Mouse (Mus musculus) hematopoietic stem cell, adult 5-6 weeks (primary cell): Measurements from ENCODE around the gene Ctsa. TPM values are rescaled to one million over a fixed set of nuclear protein-coding genes. Genes with fewer than 3 reads are reported as not detected.
"Not testable (repeated sequence)": the region's sequence is repeated elsewhere in the genome, so short reads cannot be mapped to it uniquely, and the experiment has no call there.

Source experiments
- ATAC-seq, 2 experiments: fragments of 125-278 bp in 1 of 2; replicated peaks in 1 of 2; 2 replicates each; pipeline ENCODE4 v1.8.0; 2016 to 2017; ENCODE audit warnings: inconsistent platforms in 2 of 2, mild to moderate bottlenecking in 2 of 2, moderate number of reproducible peaks in 2 of 2, low read depth in 1 of 2, moderate TSS enrichment in 1 of 2; ENCODE audit not compliant: low FRiP score in 2 of 2, poor library complexity in 2 of 2, severe bottlenecking in 2 of 2, insufficient read depth in 1 of 2, low TSS enrichment in 1 of 2
- total RNA-seq: library from RNA; stranded (forward); fragments of 172-1452, 232-1000 nt; gene quantifications from 2 replicates; pipeline ENCODE4 v1.2.3, GENCODE M21; 2017

The Ctsa gene
- 53.0 and 74.2 TPM in 2 replicates for total RNA-seq

DNA sequence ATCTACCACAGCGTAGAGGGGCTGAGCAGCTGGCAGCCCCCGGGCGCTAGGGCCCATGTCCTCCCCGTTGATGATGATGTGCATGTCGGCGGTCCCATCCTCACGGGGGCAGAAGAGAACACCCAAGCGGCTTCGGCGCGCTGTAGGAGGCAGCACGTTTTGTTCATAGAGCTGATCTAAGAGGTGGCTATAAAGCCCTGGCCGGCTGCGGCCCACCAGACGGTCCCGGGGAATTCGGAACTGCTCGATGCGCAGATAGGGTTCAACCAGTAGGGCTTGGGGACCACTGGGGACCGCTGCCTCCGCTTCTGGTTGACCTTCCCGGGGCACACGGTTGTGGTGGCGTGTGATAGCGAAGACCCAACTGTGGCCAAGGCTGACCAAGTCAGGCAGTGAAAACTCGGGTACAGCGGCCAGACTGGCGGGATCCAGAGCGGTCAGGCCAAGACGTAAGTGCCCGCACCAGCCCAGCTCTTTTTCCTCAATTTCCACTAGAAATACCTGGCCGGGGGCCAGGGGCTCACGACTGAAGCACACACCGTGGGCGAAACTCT is at the start of gene Ctsa:
TSS of gene Ctsa (plus strand) at position 126 of the 554 bp plus-strand sequence.
- peak; percentile 78 to 80 for ATAC-seq

DNA sequence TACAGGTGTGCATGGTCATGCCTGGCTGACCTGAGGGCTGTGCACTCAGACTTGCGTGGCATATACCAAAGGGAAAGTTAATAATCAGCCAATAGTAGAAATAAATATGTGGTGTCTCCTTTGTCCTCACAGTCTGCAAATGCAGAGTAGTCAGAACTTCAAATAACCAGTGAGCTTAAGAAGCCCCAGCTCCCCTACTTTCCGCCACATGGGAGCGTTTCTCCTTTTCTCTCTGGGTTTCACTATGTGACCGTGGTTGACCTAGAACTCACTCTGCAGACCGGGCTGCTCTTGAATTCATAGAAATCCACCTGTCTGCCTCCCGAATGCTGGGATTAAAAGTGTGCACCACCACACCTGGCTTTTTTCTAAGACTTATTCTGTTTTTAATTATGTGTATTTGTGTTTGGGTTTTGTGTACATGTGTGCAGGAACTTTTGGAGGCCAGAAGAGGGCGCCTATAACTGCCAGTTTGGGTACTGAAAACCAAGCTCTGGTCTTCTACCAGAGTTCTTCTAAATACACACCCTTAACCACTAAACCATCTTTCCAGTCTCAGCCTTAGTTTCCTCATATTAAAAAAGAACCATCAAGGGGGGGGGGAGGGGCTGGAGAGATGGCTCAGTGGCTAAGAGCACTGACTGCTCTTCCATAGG is 48.6 kb upstream of the Ctsa start:
- ATAC-seq = no peak

GRCm38 (mm10) chr2:164784869-164785420 is 47.7 kb upstream of the Ctsa start:
- ATAC-seq = no peak

- peak; percentile 37 to 57 for ATAC-seq
Observed at GRCm38 (mm10) chr2:164785481-164786387, 46.9 kb upstream of the Ctsa start, which contains the start of gene Snx21. Gene Snx21 (plus strand): TSS chr2:164785823.

- ATAC-seq = no peak
Observed at GRCm38 (mm10) chr2:164786388-164786885, 46.2 kb upstream of the Ctsa start.

- peak; percentile 8 to 41; a peak in 2 of 4 replicates for ATAC-seq
Observed at GRCm38 (mm10) chr2:164787032-164787431, 45.6 kb upstream of the Ctsa start.

DNA sequence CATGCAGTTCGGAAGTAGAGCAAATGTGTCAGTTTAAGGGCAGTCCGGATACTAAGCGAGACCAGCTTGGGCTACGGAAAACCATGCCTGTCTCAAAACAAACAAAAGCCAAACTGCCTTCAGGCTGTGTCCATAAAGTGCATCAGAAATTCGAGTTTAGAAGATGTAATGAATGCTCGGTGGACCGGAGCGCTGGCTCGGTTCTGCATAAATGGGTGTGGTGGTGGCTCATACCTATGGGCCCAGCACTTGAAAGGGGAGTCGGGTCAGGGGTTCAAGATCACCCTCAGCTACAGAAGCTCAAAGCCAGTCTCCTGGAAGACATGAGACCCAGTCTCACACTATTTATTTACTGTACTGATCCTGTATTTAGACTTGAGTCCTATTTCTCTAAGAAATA is 44.9 kb upstream of the Ctsa start:
- ATAC-seq = no peak

DNA sequence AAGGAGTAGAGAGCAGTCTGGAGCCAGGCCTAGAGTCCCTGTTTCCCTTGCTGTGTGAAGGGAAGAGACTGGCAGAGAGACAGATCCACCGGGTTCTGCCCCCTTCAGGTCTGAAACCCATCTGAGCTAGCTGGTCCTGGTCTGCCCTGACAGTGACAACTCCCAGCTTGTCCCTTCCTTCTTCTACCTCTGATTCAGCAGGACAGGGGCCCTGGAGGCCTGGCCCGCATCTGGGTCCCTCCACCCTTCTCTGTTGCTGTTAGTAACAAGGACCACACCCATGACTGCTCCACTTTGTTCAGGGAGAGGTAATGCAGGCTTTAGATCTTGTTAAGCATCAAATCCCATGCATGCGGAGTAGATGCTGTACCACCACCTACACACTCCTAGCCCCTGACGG is 44.3 kb upstream of the Ctsa start:
- no peak for ATAC-seq

- no peak for ATAC-seq
Observed at GRCm38 (mm10) chr2:164790451-164790850, 42.2 kb upstream of the Ctsa start.

DNA sequence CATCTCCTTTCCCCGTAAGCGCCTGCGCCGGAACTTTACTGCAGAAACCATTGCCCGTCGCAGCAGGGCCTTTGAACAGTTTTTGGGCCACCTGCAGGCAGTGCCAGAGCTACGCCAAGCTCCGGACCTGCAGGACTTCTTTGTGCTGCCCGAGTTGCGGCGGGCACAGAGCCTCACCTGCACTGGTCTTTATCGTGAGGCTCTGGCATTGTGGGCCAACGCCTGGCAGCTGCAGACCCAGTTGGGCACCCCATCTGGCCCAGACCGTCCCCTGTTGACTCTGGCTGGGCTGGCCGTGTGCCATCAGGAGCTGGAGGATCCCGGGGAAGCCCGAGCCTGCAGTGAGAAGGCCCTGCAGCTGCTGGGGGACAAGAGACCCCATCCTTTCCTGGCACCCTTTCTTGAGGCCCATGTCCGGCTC is 40.8 kb upstream of the Ctsa start:
- ATAC-seq = no peak

GRCm38 (mm10) chr2:164792400-164793190 is 40.1 kb upstream of the Ctsa start:
- ATAC-seq = no peak

DNA sequence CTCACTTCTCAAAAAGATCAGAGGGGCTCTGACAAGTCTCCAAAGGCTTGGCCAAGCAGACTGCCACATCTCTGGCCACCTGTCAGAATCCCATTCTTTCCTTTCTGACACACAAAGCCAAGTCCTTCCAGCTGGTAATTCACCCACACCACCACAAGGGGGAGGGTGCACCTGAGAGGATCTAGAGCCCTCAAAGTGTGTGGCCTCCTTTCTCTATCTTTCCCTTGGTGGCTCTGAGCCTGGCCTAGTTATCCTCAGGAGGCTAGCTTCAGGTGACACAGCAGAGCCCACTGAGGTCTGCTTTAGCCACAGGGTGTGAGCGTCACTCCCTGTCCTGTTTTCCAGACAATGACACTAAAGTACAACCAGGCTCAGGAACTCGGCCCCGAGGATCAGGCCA is 39.4 kb upstream of the Ctsa start:
- ATAC-seq = peak in 1 of 2 experiments; percentile 61; a peak in 2 of 4 replicates

DNA sequence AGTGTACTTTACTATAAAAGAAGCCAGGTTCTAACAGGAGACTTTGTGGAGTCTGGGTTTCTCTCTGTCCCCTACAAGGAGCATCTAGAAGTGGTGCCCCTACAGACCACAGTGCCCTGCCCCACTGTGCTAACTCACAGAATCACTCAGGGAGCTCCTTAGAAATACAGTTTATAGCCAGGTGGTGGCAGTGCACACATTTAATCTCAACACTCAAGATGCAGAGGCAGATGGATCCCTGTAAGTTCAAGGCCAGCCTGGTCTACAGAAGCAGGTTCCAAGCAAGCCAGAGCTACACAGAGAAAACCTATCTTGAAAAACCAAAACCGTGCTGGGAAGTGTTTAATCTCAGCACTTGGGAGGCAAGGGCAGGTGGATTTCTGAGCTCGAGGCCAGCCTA is 38.9 kb upstream of the Ctsa start:
- no peak for ATAC-seq

- peak; percentile 63 to 68; a peak in 3 of 4 replicates for ATAC-seq
Observed at GRCm38 (mm10) chr2:164794293-164794692, 38.4 kb upstream of the Ctsa start.

- ATAC-seq = no peak
Observed at GRCm38 (mm10) chr2:164795868-164796267, 36.8 kb upstream of the Ctsa start.

DNA sequence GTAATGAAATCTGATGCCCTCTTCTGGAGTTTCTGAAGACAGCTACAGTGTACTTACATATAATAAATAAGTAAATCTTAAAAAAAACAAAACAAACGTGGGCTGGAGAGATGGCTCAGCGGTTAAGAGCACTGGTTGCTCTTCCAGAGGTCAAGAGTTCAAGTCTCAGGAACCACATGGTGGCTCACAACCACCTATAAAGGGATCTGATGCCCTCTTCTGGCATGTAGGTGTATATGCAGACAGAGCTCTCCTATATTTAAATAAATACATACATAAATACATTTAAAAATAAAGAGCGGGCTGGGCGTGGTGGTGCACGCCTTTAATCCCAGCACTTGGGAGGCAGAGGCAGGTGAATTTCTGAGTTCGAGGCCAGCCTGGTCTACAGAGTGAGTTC is 34.1 kb upstream of the Ctsa start:
- not testable (repeated sequence) for ATAC-seq
